Mouse (Mus musculus): Measurements from ENCODE around the gene Cacna1c. TPM values are rescaled to one million over a fixed set of nuclear protein-coding genes. Genes with fewer than 3 reads are reported as not detected.

Cacna1c gene
- polyA plus RNA-seq, 2 experiments = 8.9 to 29.0 TPM

DNA sequence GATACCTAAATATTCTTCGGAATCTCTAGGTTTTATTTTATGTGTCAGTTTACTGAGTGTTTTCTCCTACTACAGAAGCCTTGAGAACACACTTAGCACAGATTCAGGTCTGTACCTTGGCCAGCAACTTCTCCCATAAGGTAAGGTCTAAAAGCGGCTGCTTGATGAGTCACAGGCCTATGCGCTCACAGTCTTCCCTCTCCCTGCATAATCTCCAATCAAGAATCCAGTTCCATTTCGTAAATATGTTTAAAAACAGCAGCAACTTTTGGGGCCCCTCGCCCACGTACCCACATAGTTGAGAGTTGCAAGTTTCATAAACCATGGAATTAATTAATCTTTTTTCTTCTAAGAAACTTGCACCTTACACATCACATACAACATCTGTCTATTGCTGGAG, 423.6 kb downstream of the Cacna1c start:
- no peak for DNase-seq (ENCODE audit: low spot score)
- Histone ChIP-seq H3K4me1 (ENCODE audit: control insufficient read depth, insufficient read depth, low read length) (peaks cover 4% of the 10 kb centered on the region; the same call in 1 of the 2 replicates), H3K4me3 (replicated peaks; ENCODE audit: low read length) (no peak overlapping the region), H3K4me2 (replicated peaks; ENCODE audit: low read depth, low read length, severe bottlenecking) (no peak overlapping the region), H3K36me3 (ENCODE audit: control insufficient read depth, insufficient read depth, low read length) (peaks cover 5% of the 10 kb centered on the region; the same call in 1 of the 2 replicates), H3K9ac (ENCODE audit: low read depth, low read length, severe bottlenecking) (no peak overlapping the region), H3K27ac (replicated peaks; ENCODE audit: low read depth, low read length) (no peak overlapping the region), H3K27me3 (ENCODE audit: control insufficient read depth, insufficient read depth, low read length) (no peaks in the 10 kb centered on the region), H3K9me3 (ENCODE audit: control insufficient read depth, low read length) (no peaks in the 10 kb centered on the region)
- WGBS = 91% methylated on average over 6 of the region's 6 CpGs
- ATAC-seq (ENCODE audit: low FRiP score, low read depth) = no peak
- TF ChIP-seq POLR2A (IDR thresholded peaks at IDR 0.05; ENCODE audit: borderline replicate concordance, extremely low read depth, insufficient read depth, insufficient read length) = no peak

DNA sequence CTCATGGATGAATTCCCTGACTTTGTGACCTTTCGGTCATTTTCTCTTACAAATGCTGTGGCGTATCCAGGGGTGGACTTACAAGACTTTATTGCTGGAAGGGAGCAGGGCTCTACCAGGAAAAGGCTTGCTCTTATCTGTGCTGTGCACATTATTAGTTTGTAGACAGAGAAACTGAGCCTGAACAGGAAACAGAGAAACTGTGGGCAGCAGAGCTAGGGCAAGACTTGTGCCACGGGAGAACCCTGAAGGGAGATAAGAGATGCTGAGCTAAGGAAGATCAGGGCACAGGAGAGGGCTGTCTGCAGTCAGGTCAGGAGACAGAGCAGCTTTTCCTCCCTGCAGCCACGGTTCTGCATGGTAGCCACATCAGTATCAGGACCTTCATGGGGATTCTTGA, 425.1 kb downstream of the Cacna1c start:
- H3K4me2 ChIP-seq (replicated peaks; ENCODE audit: low read depth, low read length, severe bottlenecking) = no peak overlapping the region
- peaks cover 5% of the 10 kb centered on the region; the same call in 1 of the 2 replicates for H3K36me3 ChIP-seq (ENCODE audit: control insufficient read depth, insufficient read depth, low read length)
- H3K4me3 ChIP-seq (replicated peaks; ENCODE audit: low read length) = no peak overlapping the region
- no peak overlapping the region for H3K9ac ChIP-seq (ENCODE audit: low read depth, low read length, severe bottlenecking)
- H3K9me3 ChIP-seq (ENCODE audit: control insufficient read depth, low read length) = no peaks in the 10 kb centered on the region
- ATAC-seq (ENCODE audit: low FRiP score, low read depth) (no peak), DNase-seq (ENCODE audit: low spot score) (no peak)
- WGBS = 88% methylated on average over 4 of the region's 4 CpGs
- H3K4me1 ChIP-seq (ENCODE audit: control insufficient read depth, insufficient read depth, low read length) = no peaks in the 10 kb centered on the region
- H3K27me3 ChIP-seq (ENCODE audit: control insufficient read depth, insufficient read depth, low read length) = no peaks in the 10 kb centered on the region
- no peak for TF ChIP-seq POLR2A (IDR thresholded peaks at IDR 0.05; ENCODE audit: borderline replicate concordance, extremely low read depth, insufficient read depth, insufficient read length)
- H3K27ac ChIP-seq (replicated peaks; ENCODE audit: low read depth, low read length) = no peak overlapping the region

DNA sequence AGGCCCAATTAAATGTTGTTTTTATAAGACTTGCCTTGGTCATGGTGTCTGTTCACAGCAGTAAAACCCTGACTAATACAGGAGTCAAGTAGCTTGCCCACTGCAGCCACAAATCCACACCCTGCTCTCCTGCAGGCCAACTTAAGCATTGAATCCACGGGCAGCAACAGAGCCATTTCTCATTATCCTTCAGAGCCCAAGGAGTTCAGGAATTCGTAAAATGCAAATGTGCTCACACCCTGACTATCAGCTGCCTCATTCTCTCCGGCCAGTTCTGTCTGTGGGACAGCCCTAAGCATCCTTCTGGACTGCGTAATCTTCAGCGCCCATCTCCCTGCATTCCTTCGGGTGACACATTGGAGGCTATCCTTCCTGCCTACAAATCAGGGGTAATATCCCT, 425.8 kb downstream of the Cacna1c start:
- no peak overlapping the region for H3K27ac ChIP-seq (replicated peaks; ENCODE audit: low read depth, low read length)
- H3K9me3 ChIP-seq (ENCODE audit: control insufficient read depth, low read length) = no peaks in the 10 kb centered on the region

DNA sequence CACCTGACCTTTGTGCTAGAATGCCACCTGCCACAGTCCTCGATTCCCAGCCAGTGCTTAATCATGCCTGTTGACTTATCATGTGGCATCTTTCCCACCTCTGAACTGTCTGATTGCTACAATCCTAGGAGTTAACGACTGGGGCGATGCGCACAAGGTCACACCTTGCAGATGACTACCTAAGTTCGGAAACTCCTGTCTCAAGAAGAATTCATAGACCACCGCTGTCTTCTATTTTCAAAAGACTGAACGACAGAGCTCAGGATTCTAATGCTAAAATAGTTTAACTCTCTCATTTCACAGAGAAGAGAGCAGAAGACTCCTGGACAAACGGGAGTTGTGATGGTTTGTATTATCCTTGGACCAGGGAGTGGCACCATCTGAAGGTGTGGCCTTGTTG, 426.4 kb downstream of the Cacna1c start:
- TF ChIP-seq POLR2A (IDR thresholded peaks at IDR 0.05; ENCODE audit: borderline replicate concordance, extremely low read depth, insufficient read depth, insufficient read length) = no peak
- no peaks in the 10 kb centered on the region for H3K9me3 ChIP-seq (ENCODE audit: control insufficient read depth, low read length)
- no peak overlapping the region for H3K4me2 ChIP-seq (replicated peaks; ENCODE audit: low read depth, low read length, severe bottlenecking)
- H3K27me3 ChIP-seq (ENCODE audit: control insufficient read depth, insufficient read depth, low read length) = no peaks in the 10 kb centered on the region
- DNase-seq (ENCODE audit: low spot score) (no peak), ATAC-seq (ENCODE audit: low FRiP score, low read depth) (no peak)
- no peak overlapping the region for H3K9ac ChIP-seq (ENCODE audit: low read depth, low read length, severe bottlenecking)
- peaks cover 5% of the 10 kb centered on the region; the same call in 1 of the 2 replicates for H3K36me3 ChIP-seq (ENCODE audit: control insufficient read depth, insufficient read depth, low read length)
- 92% methylated on average over 8 of the region's 8 CpGs for WGBS
- no peak overlapping the region for H3K4me3 ChIP-seq (replicated peaks; ENCODE audit: low read length)
- no peak overlapping the region for H3K27ac ChIP-seq (replicated peaks; ENCODE audit: low read depth, low read length)
- H3K4me1 ChIP-seq (ENCODE audit: control insufficient read depth, insufficient read depth, low read length) = no peaks in the 10 kb centered on the region

More for the DNA sequence above, 425.8 kb downstream of the Cacna1c start:
- ATAC-seq (ENCODE audit: low FRiP score, low read depth) (no peak), DNase-seq (ENCODE audit: low spot score) (no peak)
- H3K4me2 ChIP-seq (replicated peaks; ENCODE audit: low read depth, low read length, severe bottlenecking) = no peak overlapping the region
- H3K4me3 ChIP-seq (replicated peaks; ENCODE audit: low read length) = no peak overlapping the region
- no peaks in the 10 kb centered on the region for H3K4me1 ChIP-seq (ENCODE audit: control insufficient read depth, insufficient read depth, low read length)
- H3K36me3 ChIP-seq (ENCODE audit: control insufficient read depth, insufficient read depth, low read length) = peaks cover 5% of the 10 kb centered on the region; the same call in 1 of the 2 replicates
- H3K9ac ChIP-seq (ENCODE audit: low read depth, low read length, severe bottlenecking) = no peak overlapping the region
- no peak for TF ChIP-seq POLR2A (IDR thresholded peaks at IDR 0.05; ENCODE audit: borderline replicate concordance, extremely low read depth, insufficient read depth, insufficient read length)
- 87% methylated on average over 6 of the region's 6 CpGs for WGBS
- H3K27me3 ChIP-seq (ENCODE audit: control insufficient read depth, insufficient read depth, low read length) = no peaks in the 10 kb centered on the region

DNA sequence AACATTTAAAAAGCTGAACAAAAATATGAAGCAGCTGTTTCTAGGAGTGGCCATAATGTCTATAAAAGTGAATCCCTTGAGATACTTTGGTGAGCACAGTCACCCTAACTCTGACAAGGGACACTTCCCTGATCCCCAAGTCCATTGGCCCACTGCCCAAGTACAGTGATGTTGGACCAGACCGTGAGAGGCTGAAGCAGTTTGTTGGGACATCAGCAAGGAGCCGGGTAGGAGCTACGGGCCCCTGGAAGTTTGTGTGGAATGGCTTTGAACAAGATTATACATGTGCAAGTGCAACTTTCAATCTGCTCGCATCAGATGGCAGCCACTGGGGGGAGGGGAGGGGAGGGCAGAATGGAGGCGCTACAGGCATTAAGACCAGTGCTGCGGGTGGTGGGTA, 428.5 kb downstream of the Cacna1c start:
- Histone ChIP-seq H3K36me3 (ENCODE audit: control insufficient read depth, insufficient read depth, low read length) (no peaks in the 10 kb centered on the region), H3K4me1 (ENCODE audit: control insufficient read depth, insufficient read depth, low read length) (no peaks in the 10 kb centered on the region), H3K9ac (ENCODE audit: low read depth, low read length, severe bottlenecking) (no peak overlapping the region), H3K9me3 (ENCODE audit: control insufficient read depth, low read length) (no peaks in the 10 kb centered on the region), H3K27me3 (ENCODE audit: control insufficient read depth, insufficient read depth, low read length) (no peaks in the 10 kb centered on the region), H3K4me2 (replicated peaks; ENCODE audit: low read depth, low read length, severe bottlenecking) (no peak overlapping the region), H3K27ac (replicated peaks; ENCODE audit: low read depth, low read length) (no peak overlapping the region), H3K4me3 (replicated peaks; ENCODE audit: low read length) (no peak overlapping the region)
- no peak for TF ChIP-seq POLR2A (IDR thresholded peaks at IDR 0.05; ENCODE audit: borderline replicate concordance, extremely low read depth, insufficient read depth, insufficient read length)
- DNase-seq (ENCODE audit: low spot score) = no peak
- ATAC-seq (ENCODE audit: low FRiP score, low read depth) = no peak
- WGBS = 68% methylated on average over 6 of the region's 6 CpGs

DNA sequence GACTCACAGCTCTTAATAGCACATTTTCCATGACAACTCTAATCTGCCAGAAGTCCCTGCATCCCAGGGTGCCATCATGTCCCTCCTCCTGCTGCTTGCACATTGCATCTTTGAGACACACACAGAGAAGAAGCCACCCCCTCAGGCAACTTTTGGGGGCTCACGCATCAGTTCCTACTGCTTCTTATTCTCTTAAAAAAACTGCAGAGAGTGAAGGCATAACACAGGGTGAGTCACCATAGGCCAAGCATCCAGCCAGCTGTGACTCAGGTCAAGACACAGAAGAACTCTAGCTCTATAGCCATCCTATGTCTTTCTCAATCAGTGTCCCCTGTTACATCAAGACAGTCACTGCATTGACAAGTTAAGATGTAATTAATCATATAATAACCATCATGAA, 431.0 kb downstream of the Cacna1c start:
- H3K4me1 ChIP-seq (ENCODE audit: control insufficient read depth, insufficient read depth, low read length) = no peaks in the 10 kb centered on the region
- no peak for TF ChIP-seq POLR2A (IDR thresholded peaks at IDR 0.05; ENCODE audit: borderline replicate concordance, extremely low read depth, insufficient read depth, insufficient read length)
- DNase-seq (ENCODE audit: low spot score) = no peak
- ATAC-seq (ENCODE audit: low FRiP score, low read depth) = no peak
- no peaks in the 10 kb centered on the region for H3K27me3 ChIP-seq (ENCODE audit: control insufficient read depth, insufficient read depth, low read length)
- H3K36me3 ChIP-seq (ENCODE audit: control insufficient read depth, insufficient read depth, low read length) = no peaks in the 10 kb centered on the region
- no peak overlapping the region for H3K4me3 ChIP-seq (replicated peaks; ENCODE audit: low read length)
- H3K9me3 ChIP-seq (ENCODE audit: control insufficient read depth, low read length) = no peaks in the 10 kb centered on the region
- H3K27ac ChIP-seq (replicated peaks; ENCODE audit: low read depth, low read length) = no peak overlapping the region
- H3K9ac ChIP-seq (ENCODE audit: low read depth, low read length, severe bottlenecking) = no peak overlapping the region
- WGBS = 96% methylated on average over 1 of the region's 1 CpGs
- H3K4me2 ChIP-seq (replicated peaks; ENCODE audit: low read depth, low read length, severe bottlenecking) = no peak overlapping the region

All from limb, embryonic 14.5 days (tissue).